In the genomic region with DNA sequence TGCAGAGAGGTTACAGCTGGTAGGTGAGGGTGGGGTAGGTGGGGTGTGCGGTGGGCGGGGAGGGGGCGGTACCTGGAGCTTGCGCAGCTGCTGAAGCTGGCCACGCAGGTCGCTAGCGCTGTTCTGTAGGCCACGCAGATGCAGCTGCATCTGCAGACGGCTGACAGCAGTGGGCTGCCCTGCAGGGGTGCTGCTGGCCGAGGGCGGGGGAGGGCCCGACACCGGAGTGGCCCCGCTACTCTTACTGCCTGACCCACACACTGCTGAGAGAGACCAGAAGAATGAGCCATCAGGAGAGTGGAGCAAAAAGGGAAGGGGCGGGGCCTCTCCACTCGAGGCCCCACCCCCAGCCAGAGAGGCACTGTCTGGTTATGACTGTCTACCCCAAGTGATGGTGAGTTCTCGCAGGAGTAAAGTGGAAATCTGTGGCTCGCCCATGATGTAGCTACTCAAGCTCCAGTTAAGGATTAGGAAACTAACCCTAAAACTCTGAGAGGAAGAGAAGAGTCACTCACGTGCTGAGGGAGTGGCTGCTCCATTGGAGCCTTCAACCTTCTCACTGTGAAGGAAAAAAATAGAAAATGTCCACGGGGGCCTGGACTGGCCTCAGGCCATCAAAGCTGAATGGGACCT, we compare ENCODE assay signal across 8 mouse cellular contexts. TPM values are rescaled to one million over a fixed set of nuclear protein-coding genes. Genes with fewer than 3 reads are reported as not detected.
A peak's percentile ranks its signal among the peaks of the same experiment; 100 is the strongest.
DNase-seq lines count a peak whose midpoint lies in the region; ATAC-seq and TF ChIP-seq lines count a peak whose summit lies in the region.

No protein-coding gene starts in this region.

- H3K36me3 ChIP-seq in hindbrain, embryonic 16.5 days (ENCODE audit: control insufficient read depth, insufficient read depth, low read length): peaks cover 10% of the 10 kb centered on the region
- no peaks in the 10 kb centered on the region; the same call in none of the 2 replicates for H3K36me3 ChIP-seq in midbrain, embryonic 15.5 days (replicated peaks)

- no peak for TF ChIP-seq CTCF in left cerebral cortex, adult 2 months (IDR thresholded peaks at IDR 0.05)
- no peak for TF ChIP-seq CTCF in bone marrow macrophage, adult 2 months (IDR thresholded peaks at IDR 0.05; ENCODE audit: low read depth, low read length)

- TF ChIP-seq POLR2A in bone marrow macrophage, adult 2 months (IDR thresholded peaks at IDR 0.05; ENCODE audit: borderline replicate concordance, low read depth, low read length): no peak

- WGBS in hindbrain, embryonic 16.5 days: 16% methylated on average over 18 of the region's 20 CpGs
- 13% methylated on average over 19 of the region's 20 CpGs for WGBS in midbrain, embryonic 15.5 days

- no peak for ATAC-seq in hindbrain, embryonic 16.5 days
- peak; percentile 35; the same call in 1 of the 2 replicates for ATAC-seq in midbrain, embryonic 15.5 days (replicated peaks)

- peaks cover 35% of the 10 kb centered on the region for H3K27me3 ChIP-seq in hindbrain, embryonic 16.5 days (replicated peaks; ENCODE audit: control insufficient read depth, insufficient read depth, low read length)
- peaks cover 27% of the 10 kb centered on the region for H3K27me3 ChIP-seq in midbrain, embryonic 15.5 days (replicated peaks)

- no peak for DNase-seq in left cerebral cortex, adult 2 months (ENCODE audit: extremely low spot score in 1 of 2, low spot score in 2 of 2)
- DNase-seq in left cerebral cortex, adult 11 months (ENCODE audit: low spot score): no peak
- no peak for DNase-seq in urinary bladder, postnatal 10 days (ENCODE audit: low spot score)
- no peak for DNase-seq in right cerebral cortex, adult 18-20 months
- DNase-seq in lung, postnatal 4 days: no peak

- no peak overlapping the region; the same call in 1 of the 2 replicates for H3K9ac ChIP-seq in hindbrain, embryonic 16.5 days (ENCODE audit: low read depth, low read length)
- H3K9ac ChIP-seq in midbrain, embryonic 15.5 days: no peak overlapping the region

- intact Hi-C loops in left cerebral cortex, adult 2 months (cut with DNase I): no loop called here

- H3K4me3 ChIP-seq in left cerebral cortex, adult 2 months: no peak overlapping the region
- peak overlapping the region; percentile 38 for H3K4me3 ChIP-seq in bone marrow macrophage, adult 2 months (ENCODE audit: insufficient read depth, low read length)
- H3K4me3 ChIP-seq in hindbrain, embryonic 16.5 days (ENCODE audit: low read length): no peak overlapping the region
- no peak overlapping the region for H3K4me3 ChIP-seq in midbrain, embryonic 15.5 days

- H3K27ac ChIP-seq in left cerebral cortex, adult 2 months: peak overlapping the region; percentile 75
- no peak overlapping the region for H3K27ac ChIP-seq in bone marrow macrophage, adult 2 months (ENCODE audit: insufficient read depth, low read depth, low read length)
- H3K27ac ChIP-seq in hindbrain, embryonic 16.5 days (ENCODE audit: low read depth, low read length): peak overlapping the region; percentile 27; the same call in 1 of the 2 replicates
- H3K27ac ChIP-seq in midbrain, embryonic 15.5 days: no peak overlapping the region

- no peaks in the 10 kb centered on the region for H3K9me3 ChIP-seq in hindbrain, embryonic 16.5 days (ENCODE audit: control insufficient read depth, low read length)
- H3K9me3 ChIP-seq in midbrain, embryonic 15.5 days: no peaks in the 10 kb centered on the region

- H3K4me2 ChIP-seq in hindbrain, embryonic 16.5 days (ENCODE audit: low read length): peak overlapping the region; percentile 4; the same call in 1 of the 2 replicates
- no peak overlapping the region for H3K4me2 ChIP-seq in midbrain, embryonic 15.5 days

- no peaks in the 10 kb centered on the region for H3K4me1 ChIP-seq in bone marrow macrophage, adult 2 months (ENCODE audit: control insufficient read depth, insufficient read depth, low read length)
- H3K4me1 ChIP-seq in hindbrain, embryonic 16.5 days (ENCODE audit: control insufficient read depth, insufficient read depth, low read depth, low read length): peaks cover 33% of the 10 kb centered on the region
- H3K4me1 ChIP-seq in midbrain, embryonic 15.5 days: peaks cover 45% of the 10 kb centered on the region

RNA-seq across cellular contexts. Expression of a gene that starts 32.9 kb away (rescaled TPM):
- total RNA-seq in left cerebral cortex, adult 2 months (2021): not detected
- polyA plus RNA-seq in bone marrow macrophage, adult 2 months (2012; ENCODE audit: insufficient read depth, insufficient read length, missing spikeins): not detected in 2 replicates
- 0.85 and 0.87 TPM in 2 replicates for polyA plus RNA-seq in hindbrain, embryonic 16.5 days (2015; fragmentation: Nextera tagmentation; extraction: Ambion mirVana)
- 1.3 and 1.6 TPM in 2 replicates for polyA plus RNA-seq in midbrain, embryonic 15.5 days (2015; fragmentation: Nextera tagmentation; extraction: Ambion mirVana)

RNA-seq across cellular contexts. Expression of a gene that starts 42.9 kb away (rescaled TPM):
- 100 to 1,000 TPM; 308 to 318 TPM for total RNA-seq in left cerebral cortex, adult 2 months (2021)
- polyA plus RNA-seq in bone marrow macrophage, adult 2 months (2012; ENCODE audit: insufficient read depth, insufficient read length, missing spikeins): not detected in 2 replicates
- polyA plus RNA-seq in hindbrain, embryonic 16.5 days (2015; fragmentation: Nextera tagmentation; extraction: Ambion mirVana): 8.0 and 8.9 TPM in 2 replicates
- 13.2 and 13.9 TPM in 2 replicates for polyA plus RNA-seq in midbrain, embryonic 15.5 days (2015; fragmentation: Nextera tagmentation; extraction: Ambion mirVana)

Comparison
In these comparisons a context has a peak if more than half of its experiments do, and no peak if none do; other contexts are left out.
1. H3K27ac ChIP-seq: peak in left cerebral cortex, adult 2 months (single experiment) and hindbrain, embryonic 16.5 days (single experiment); none in bone marrow macrophage, adult 2 months (single experiment) and midbrain, embryonic 15.5 days (single experiment).